Mouse (Mus musculus) neutrophil, adult 65 days (primary cell): ENCODE results near the gene Ssxb5. TPM values are rescaled to one million over a fixed set of nuclear protein-coding genes. Genes with fewer than 3 reads are reported as not detected.

Experiments
- total RNA-seq: library from RNA; stranded (reverse); gene quantifications from 2 replicates; pipeline ENCODE4 v1.2.4, GENCODE M21; 2023

Gene Ssxb5
- total RNA-seq = not detected in 2 replicates

DNA sequence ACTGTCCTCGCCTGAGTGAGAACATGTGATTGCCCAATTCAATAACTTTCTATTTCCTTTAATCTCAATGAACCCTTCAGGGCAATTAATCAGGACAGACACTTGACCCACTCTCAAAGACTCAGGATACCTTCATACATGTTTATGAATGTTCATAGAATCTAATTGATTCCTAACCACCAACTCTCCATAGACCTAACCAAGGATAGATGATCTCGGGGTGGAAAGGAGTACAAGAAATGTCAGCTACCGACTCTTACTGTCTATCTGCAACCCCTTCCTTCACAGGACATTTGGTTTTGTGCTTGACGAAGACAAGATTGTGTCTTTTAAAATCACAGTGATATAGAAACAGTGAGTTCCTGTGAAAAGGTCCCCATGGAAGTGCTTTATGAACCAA, at the start of gene Ssxb5:
Gene Ssxb5 (plus strand): TSS at position 301 of the 400 bp plus-strand sequence.

GRCm38 (mm10) chrX:8843694-8844093, 40.2 kb downstream of the Ssxb5 start, which contains the start of gene Gm6592:
Gene Gm6592, plus strand, starts transcription at chrX:8843994.

Other genes starting within 250 kb of the Ssxb5 start
- gene Ssxb3, start 211.9 kb upstream of the Ssxb5 start, total RNA-seq = not detected in 2 replicates
- not detected in 2 replicates for gene Ssxb8, start 112.8 kb upstream of the Ssxb5 start, total RNA-seq
- gene Ssx9, start 55.3 kb upstream of the Ssxb5 start, total RNA-seq = not detected in 2 replicates
- gene Gm6592, start 40.3 kb downstream of the Ssxb5 start, total RNA-seq = not detected in 2 replicates
- not detected in 2 replicates for gene Gm5751, start 70.6 kb downstream of the Ssxb5 start, total RNA-seq
- gene B630019K06Rik, start 88.7 kb downstream of the Ssxb5 start, total RNA-seq = 0.28 TPM in 1 of 2 replicates, not detected in the other
- not detected in 2 replicates for gene Fthl17b, start 159.3 kb downstream of the Ssxb5 start, total RNA-seq
- gene Fthl17c, start 172.9 kb downstream of the Ssxb5 start, total RNA-seq = not detected in 2 replicates
- gene Fthl17d, start 183.1 kb downstream of the Ssxb5 start, total RNA-seq = not detected in 2 replicates
- not detected in 2 replicates for gene Fthl17e, start 229.8 kb downstream of the Ssxb5 start, total RNA-seq